Comparison of ENCODE assay signal across 9 mouse cellular contexts in genomic region chr14:102902906-102903305, GRCm38 (mm10).
DNase-seq lines count a peak whose midpoint lies in the region; ATAC-seq and TF ChIP-seq lines count a peak whose summit lies in the region.
"Had no signal": no experiment of that assay in that cellular context is flagged by ENCODE, and none has a peak within 500 bp of the region (broad histone marks: within the 10 kb centered on the region; RNA-seq: fewer than 3 reads in every experiment).

No protein-coding gene starts in this region.

- peak; percentile 50 for DNase-seq in lung, embryonic 14.5 days
- DNase-seq in lung, postnatal 25 days (ENCODE audit: low spot score) = no peak
- DNase-seq in cerebellum, postnatal 25 days = peak; percentile 91 to 92
- peak; percentile 35 to 80 for DNase-seq in gastrocnemius, postnatal 4 days (ENCODE audit: low spot score in 2 of 2)
- DNase-seq in mesoderm, embryonic 11.5 days (ENCODE audit: low read depth, low spot score) = peak; percentile 48
- DNase-seq in telencephalon, adult 2 months (ENCODE audit: low read depth, low spot score) = peak; percentile 81
- DNase-seq in lung, postnatal 14 days = no peak

- peak overlapping the region; percentile 46; the same call in 1 of the 2 replicates for H3K27ac ChIP-seq in lung, embryonic 14.5 days (ENCODE audit: low read depth)
- H3K27ac ChIP-seq in intestine, embryonic 16.5 days (ENCODE audit: low read length) = peak overlapping the region; percentile 17; the same call in 1 of the 2 replicates
- H3K27ac ChIP-seq: liver, embryonic 14.5 days had no signal

- H3K36me3 ChIP-seq in lung, embryonic 14.5 days (ENCODE audit: insufficient read depth) = no peaks in the 10 kb centered on the region
- no peaks in the 10 kb centered on the region for H3K36me3 ChIP-seq in intestine, embryonic 16.5 days (ENCODE audit: control insufficient read depth, insufficient read depth, low read length)

- H3K9me3 ChIP-seq in lung, embryonic 14.5 days (ENCODE audit: low read depth, low read length) = no peaks in the 10 kb centered on the region
- H3K9me3 ChIP-seq in intestine, embryonic 16.5 days (ENCODE audit: control insufficient read depth, low read length) = no peaks in the 10 kb centered on the region

- WGBS in lung, embryonic 14.5 days = 38% methylated on average over 12 of the region's 12 CpGs
- 42% methylated on average over 12 of the region's 12 CpGs for WGBS in intestine, embryonic 16.5 days

- no peak overlapping the region for H3K9ac ChIP-seq in lung, embryonic 14.5 days
- H3K9ac ChIP-seq in intestine, embryonic 16.5 days (ENCODE audit: low read depth, low read length) = no peak overlapping the region
- H3K9ac ChIP-seq: liver, embryonic 14.5 days had no signal

- H3K4me3 ChIP-seq in lung, embryonic 14.5 days (ENCODE audit: low read depth, low read length) = no peak overlapping the region
- no peak overlapping the region for H3K4me3 ChIP-seq in intestine, embryonic 16.5 days (ENCODE audit: low read length)

- peak overlapping the region; percentile 32; the same call in 1 of the 2 replicates for H3K4me2 ChIP-seq in lung, embryonic 14.5 days
- H3K4me2 ChIP-seq in intestine, embryonic 16.5 days (ENCODE audit: low read depth, low read length) = no peak overlapping the region

- H3K4me1 ChIP-seq in lung, embryonic 14.5 days (ENCODE audit: insufficient read depth) = peaks cover 4% of the 10 kb centered on the region; the same call in 1 of the 2 replicates
- no peaks in the 10 kb centered on the region for H3K4me1 ChIP-seq in intestine, embryonic 16.5 days (ENCODE audit: control insufficient read depth, insufficient read depth, low read length)

- no peak for TF ChIP-seq CTCF in lung, embryonic 14.5 days (IDR thresholded peaks at IDR 0.05; ENCODE audit: low read depth)

- no peaks in the 10 kb centered on the region for H3K27me3 ChIP-seq in lung, embryonic 14.5 days (ENCODE audit: insufficient read depth, low read length)
- no peaks in the 10 kb centered on the region for H3K27me3 ChIP-seq in intestine, embryonic 16.5 days (replicated peaks; ENCODE audit: control insufficient read depth, insufficient read depth, low read length)

- peak; percentile 63; the same call in 1 of the 2 replicates for ATAC-seq in lung, embryonic 14.5 days (ENCODE audit: insufficient read depth)
- peak; percentile 59 for ATAC-seq in intestine, embryonic 16.5 days

Comparison
In these comparisons a context has a peak if more than half of its experiments do, and no peak if none do; other contexts are left out.
1. DNase-seq: peak in lung, embryonic 14.5 days (single experiment), cerebellum, postnatal 25 days (2 of 2), gastrocnemius, postnatal 4 days (2 of 2), mesoderm, embryonic 11.5 days (single experiment) and telencephalon, adult 2 months (single experiment); none in lung, postnatal 25 days (single experiment) and lung, postnatal 14 days (single experiment).